ENCODE assay signal across 23 mouse cellular contexts in genomic region chr2:148210813-148211212, GRCm38 (mm10).
"Had no signal": no experiment of that assay in that cellular context is flagged by ENCODE, and none has a peak within 500 bp of the region (broad histone marks: within the 10 kb centered on the region; RNA-seq: fewer than 3 reads in every experiment).

No protein-coding gene starts in this region.

- H3K27ac ChIP-seq: kidney, embryonic 15.5 days; limb, embryonic 10.5 days; limb, embryonic 13.5 days; liver, embryonic 12.5 days; liver, embryonic 15.5 days; lung, embryonic 15.5 days; midbrain, embryonic 10.5 days; midbrain, embryonic 13.5 days; neural tube, embryonic 13.5 days; stomach, postnatal 0 days had no signal

- H3K4me2 ChIP-seq: kidney, embryonic 15.5 days; limb, embryonic 13.5 days; liver, embryonic 12.5 days; liver, embryonic 15.5 days; lung, embryonic 15.5 days; midbrain, embryonic 13.5 days; neural tube, embryonic 13.5 days had no signal

- H3K4me3 ChIP-seq: kidney, embryonic 15.5 days; limb, embryonic 10.5 days; limb, embryonic 13.5 days; liver, embryonic 12.5 days; liver, embryonic 15.5 days; lung, embryonic 15.5 days; megakaryocyte, embryonic 14.5 days; midbrain, embryonic 10.5 days; midbrain, embryonic 13.5 days; myocyte; neural tube, embryonic 13.5 days had no signal

- H3K9me3 ChIP-seq: kidney, embryonic 15.5 days; limb, embryonic 10.5 days; limb, embryonic 13.5 days; liver, embryonic 12.5 days; liver, embryonic 15.5 days; lung, embryonic 15.5 days; megakaryocyte, embryonic 14.5 days; midbrain, embryonic 10.5 days; midbrain, embryonic 13.5 days; neural tube, embryonic 13.5 days had no signal

- DNase-seq: kidney, adult 11 months; kidney, adult 8-10 months; kidney, postnatal 10 days; kidney, postnatal 36 days; liver; lung, adult 18-20 months; lung, postnatal 10 days; lung, postnatal 36 days; retina, postnatal 1 day; thymus, postnatal 36 days had no signal

- H3K36me3 ChIP-seq: kidney, embryonic 15.5 days; limb, embryonic 10.5 days; limb, embryonic 13.5 days; liver, embryonic 12.5 days; liver, embryonic 15.5 days; lung, embryonic 15.5 days; midbrain, embryonic 10.5 days; midbrain, embryonic 13.5 days; neural tube, embryonic 13.5 days had no signal

- ATAC-seq: liver, embryonic 12.5 days; midbrain, embryonic 13.5 days; midbrain, embryonic 16.5 days had no signal

- H3K9ac ChIP-seq: kidney, embryonic 15.5 days; limb, embryonic 13.5 days; liver, embryonic 12.5 days; liver, embryonic 15.5 days; lung, embryonic 15.5 days; midbrain, embryonic 13.5 days; neural tube, embryonic 13.5 days had no signal

- H3K27me3 ChIP-seq: kidney, embryonic 15.5 days; limb, embryonic 13.5 days; liver, embryonic 12.5 days; liver, embryonic 15.5 days; lung, embryonic 15.5 days; midbrain, embryonic 13.5 days; neural tube, embryonic 13.5 days had no signal

- H3K4me1 ChIP-seq: kidney, embryonic 15.5 days; liver, embryonic 12.5 days; liver, embryonic 15.5 days; midbrain, embryonic 10.5 days; midbrain, embryonic 13.5 days; neural tube, embryonic 13.5 days had no signal
